Mouse (Mus musculus) urinary bladder, postnatal 25 days (tissue): ENCODE measurements at regions not wholly inside any gene's neighbourhood (a gene's known extent, or its start where the extent isn't known, plus 50 kb on each side); places are given as distances from the start of the nearest gene placed in this dataset.

Source experiments
- DNase-seq: peaks from one replicate; pipeline ENCODE4 v3.0.0; 2022; ENCODE audit warnings: low spot score

DNA sequence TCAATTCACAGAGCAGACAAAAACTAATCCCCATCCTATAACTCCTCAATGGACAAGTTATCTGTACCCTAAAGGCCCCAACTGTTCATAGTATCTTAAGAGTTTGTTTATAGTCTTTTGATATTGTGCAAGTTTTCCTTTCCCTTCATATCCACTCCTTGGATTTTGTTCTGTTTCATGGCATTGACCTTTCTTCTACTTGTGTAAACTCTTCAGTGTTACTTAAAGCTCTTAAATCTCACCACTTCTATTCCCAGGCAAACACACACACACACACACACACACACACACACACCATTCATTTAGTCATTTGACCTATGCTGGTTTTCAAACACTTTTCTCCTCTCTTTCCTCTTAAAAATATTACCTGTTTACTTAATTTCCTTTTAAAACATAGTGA, 192.7 kb downstream of the Brinp2 start:
- DNase-seq = no peak

DNA sequence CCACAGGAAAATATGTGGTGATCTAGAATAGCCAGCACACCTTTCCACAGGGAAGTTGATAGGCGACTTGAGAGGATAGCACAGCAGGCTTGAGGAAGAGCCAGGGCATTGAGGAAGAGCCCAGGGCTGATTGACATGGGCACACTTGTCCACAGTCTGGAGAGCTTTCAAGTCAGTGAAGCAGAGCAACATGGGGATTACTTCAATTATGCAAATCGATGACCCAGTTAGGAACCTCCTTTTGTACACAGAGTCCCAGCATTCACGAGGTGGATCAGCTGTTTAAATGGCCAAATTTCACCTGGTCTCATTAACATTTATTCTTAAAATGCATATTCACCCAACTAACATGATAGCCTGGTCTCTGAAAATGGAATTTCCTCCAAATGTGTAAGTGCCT, 186.1 kb downstream of the Brinp2 start:
- no peak for DNase-seq

DNA sequence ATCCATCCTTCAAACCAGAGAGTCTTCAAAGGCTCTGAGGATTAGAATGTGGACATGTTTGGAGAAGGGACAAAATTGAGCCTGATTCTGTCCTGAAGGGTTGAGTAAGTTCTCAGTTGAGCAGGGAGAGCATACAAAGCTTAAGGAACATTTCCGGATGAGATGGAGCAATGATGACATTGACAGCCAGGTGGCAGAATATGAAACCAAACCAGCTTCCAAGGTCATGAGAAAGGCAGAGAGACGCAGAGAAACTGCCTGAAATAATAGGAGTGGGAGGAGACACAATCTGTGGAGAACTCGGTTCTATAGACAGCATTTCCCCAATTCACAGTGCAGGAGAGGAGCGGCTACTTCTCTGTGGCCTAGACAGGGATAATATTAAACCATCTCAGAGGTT, 176.0 kb downstream of the Brinp2 start:
- no peak for DNase-seq

DNA sequence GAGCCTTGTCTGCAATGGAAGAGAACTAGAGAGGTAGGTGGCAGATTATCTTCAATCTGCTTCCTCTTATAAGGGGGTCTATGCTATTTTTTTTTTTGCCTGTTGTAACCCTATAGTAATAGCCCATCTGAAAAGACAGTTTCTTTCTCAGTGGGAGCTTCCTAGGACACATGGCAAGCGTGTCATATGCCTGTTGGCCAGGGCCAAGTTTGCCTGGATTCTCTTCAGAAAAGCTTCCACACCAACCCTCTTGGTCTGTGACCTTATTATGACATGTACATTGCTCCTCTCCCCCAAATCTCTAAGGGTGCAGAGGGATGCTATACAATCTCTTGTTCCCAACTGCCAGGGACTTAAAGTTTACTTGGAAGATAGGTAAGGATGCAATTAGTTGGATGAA, 174.8 kb downstream of the Brinp2 start:
- no peak for DNase-seq

DNA sequence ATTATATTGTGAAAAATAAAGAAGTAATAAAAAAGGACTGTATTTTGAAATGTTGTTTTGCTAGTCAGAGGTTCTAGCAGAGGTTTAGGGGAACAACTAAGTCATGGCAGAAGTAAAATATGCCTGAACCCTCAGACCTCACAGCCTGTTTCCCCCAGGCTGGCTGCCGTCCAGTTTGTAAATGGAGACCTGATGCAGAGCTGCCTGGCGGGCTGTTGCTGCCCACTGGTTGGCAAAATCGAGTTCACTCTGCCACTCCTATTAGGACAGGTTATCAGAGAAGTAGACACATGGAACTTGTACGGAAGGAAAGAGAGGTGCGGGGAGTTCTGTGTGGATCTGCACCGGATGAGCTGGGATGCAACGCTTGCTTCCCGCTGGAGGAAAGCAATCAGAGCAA, 168.5 kb downstream of the Brinp2 start:
- no peak for DNase-seq

DNA sequence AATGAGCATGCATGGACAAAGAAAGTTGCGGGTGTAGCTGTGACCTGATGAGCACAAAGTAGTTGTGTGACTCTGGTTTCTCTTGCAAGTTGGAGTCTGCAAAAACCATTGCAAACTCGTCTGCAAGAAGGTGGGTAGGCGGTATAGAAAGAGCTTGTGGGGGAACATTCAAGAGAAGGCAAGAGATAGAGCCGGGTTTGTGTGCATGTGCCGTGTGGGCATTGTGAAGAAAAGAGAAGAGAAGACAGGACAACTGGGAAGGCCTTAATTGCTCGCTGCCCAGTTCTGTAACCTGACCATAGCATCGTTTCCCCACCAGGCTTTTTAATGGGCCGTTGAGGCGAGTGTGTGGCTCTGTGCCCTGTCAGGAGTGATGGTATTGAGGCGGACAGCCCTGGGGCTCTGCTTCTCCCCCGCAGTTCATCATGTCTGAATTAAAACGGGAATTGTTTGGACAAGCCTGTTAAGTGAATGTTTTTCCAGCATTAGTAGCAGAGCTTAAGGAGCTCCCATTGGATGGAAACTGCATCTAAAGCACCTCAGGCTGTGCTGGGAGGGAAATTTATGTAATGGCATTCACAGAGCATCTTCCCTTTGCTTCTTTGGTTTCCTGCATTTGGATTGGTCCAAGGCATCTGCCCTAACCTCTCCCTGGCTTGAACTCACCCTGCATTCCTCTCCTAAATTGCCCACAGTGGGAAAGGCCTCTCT, 163.1 kb downstream of the Brinp2 start:
- DNase-seq = no peak

GRCm38 (mm10) chr1:158193968-158194565, 162.1 kb downstream of the Brinp2 start:
- DNase-seq = no peak
